Mouse (Mus musculus): ENCODE measurements at regions not wholly inside any gene's neighbourhood (a gene's known extent, or its start where the extent isn't known, plus 50 kb on each side); places are given as distances from the start of the nearest gene placed in this dataset.
A peak's percentile ranks its signal among the peaks of the same experiment; 100 is the strongest.

DNA sequence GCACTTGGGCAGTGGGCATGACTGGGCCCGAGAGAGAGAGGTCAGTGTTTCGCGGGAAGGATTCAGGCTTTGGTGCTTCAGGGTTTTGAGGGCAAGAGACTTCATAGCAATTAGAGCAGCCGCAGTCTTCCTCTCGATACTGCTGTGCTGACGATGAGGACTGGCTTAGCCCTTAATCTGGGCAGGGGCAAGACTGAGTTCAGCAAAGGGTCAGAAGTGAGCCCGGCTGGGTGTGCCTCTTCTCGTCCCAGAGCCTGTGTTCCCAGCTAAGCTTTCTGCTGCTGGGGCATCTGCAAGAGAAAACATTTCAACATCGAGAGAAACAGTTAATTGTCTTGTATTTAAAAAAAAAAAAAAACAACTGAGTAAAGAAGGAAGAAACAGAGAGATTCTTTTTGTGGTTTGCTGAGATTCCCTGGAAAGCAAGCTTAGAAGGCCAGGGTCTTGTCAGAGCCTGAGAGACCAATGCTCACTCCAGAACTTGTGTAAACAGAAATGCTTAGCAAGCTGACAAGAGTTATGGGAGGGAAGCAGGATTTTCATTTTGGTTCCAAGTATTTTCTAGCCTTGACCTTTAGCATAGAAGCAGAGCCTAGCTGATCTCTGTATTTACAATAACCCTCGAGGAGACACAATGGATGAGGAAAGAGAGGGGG lies 195.1 kb downstream of the Zfp36l1 start:
- peak overlapping the region; percentile 69 for H3K27ac ChIP-seq (replicated peaks)

DNA sequence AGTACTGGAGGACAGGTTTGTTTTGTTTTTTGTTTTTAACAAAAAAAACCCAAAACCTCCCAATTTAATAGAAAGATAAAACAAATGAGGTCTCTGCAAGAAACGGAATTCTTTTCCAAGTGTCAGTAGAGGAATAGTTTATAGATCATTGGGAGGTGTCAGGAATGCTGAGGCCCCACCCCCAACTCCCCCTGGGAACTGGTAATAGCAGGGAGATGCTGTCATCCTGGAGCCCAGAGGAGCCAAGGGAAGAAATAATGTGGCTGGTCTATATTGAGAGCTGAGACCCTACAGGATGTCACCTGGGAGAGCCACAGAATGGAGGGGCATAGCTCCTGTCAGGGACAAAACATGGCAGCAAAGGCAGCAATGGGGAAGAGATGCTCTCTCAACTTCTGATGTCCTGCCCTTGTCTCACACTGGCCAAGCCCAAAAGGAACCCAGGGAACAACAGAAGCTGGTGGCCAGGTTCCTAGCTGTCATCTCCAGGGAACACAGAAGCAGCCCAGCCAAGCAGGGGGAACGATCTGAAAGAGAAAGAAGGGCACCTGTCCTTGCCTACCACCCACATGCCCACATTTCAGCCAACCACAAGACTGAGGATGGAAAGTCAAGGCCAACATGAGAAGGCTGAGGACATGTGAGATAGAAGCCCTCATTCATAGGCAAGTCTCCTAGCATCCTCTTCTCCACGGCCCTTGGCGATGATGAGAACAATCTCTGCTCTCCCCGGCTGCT lies 195.7 kb downstream of the Zfp36l1 start:
- H3K9ac ChIP-seq: no peak overlapping the region
- H3K4me1 ChIP-seq: peaks cover 19% of the 10 kb centered on the region
- WGBS: 73% methylated on average over 5 of the region's 5 CpGs
- no peaks in the 10 kb centered on the region for H3K36me3 ChIP-seq
- H3K4me3 ChIP-seq (replicated peaks): no peak overlapping the region
- H3K4me2 ChIP-seq (replicated peaks): no peak overlapping the region
- H3K9me3 ChIP-seq (replicated peaks): no peaks in the 10 kb centered on the region
- no peak for ATAC-seq (ENCODE audit: insufficient number of reproducible peaks, low FRiP score, low TSS enrichment, low read depth)
- H3K27me3 ChIP-seq: no peaks in the 10 kb centered on the region
- peak overlapping the region; percentile 69; the same call in 1 of the 2 replicates for H3K27ac ChIP-seq (replicated peaks)

More for the DNA sequence above, 195.1 kb downstream of the Zfp36l1 start:
- no peaks in the 10 kb centered on the region for H3K36me3 ChIP-seq
- no peak overlapping the region for H3K4me2 ChIP-seq (replicated peaks)
- no peak for ATAC-seq (ENCODE audit: insufficient number of reproducible peaks, low FRiP score, low TSS enrichment, low read depth)
- peaks cover 19% of the 10 kb centered on the region for H3K4me1 ChIP-seq
- H3K4me3 ChIP-seq (replicated peaks): no peak overlapping the region
- H3K9me3 ChIP-seq (replicated peaks): no peaks in the 10 kb centered on the region
- WGBS: 30% methylated on average over 10 of the region's 10 CpGs
- no peak overlapping the region for H3K9ac ChIP-seq
- H3K27me3 ChIP-seq: no peaks in the 10 kb centered on the region

DNA sequence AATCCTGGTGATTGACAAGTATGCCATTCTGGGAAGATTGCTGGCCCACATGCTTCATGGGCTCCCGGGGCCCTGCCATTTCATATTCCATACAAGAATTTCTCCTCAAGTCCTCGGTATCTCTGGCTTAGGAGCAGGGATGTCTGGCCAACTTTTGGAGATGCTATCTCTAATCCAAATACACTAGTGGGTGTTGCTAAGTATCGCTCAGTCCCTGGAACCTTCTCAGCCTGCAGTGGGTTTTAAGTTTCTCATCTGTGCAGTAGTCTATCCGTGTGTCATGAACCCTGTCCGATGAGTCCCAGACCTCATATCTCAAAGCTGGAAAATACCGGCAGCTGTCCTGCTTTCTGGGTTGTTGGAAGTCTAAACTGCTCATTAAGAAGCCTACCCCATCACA lies 198.9 kb downstream of the Zfp36l1 start:
- Histone ChIP-seq H3K36me3 (no peaks in the 10 kb centered on the region), H3K4me2 (replicated peaks) (no peak overlapping the region), H3K9me3 (replicated peaks) (no peaks in the 10 kb centered on the region), H3K4me1 (peaks cover 17% of the 10 kb centered on the region), H3K9ac (no peak overlapping the region), H3K27ac (replicated peaks) (no peak overlapping the region), H3K27me3 (no peaks in the 10 kb centered on the region), H3K4me3 (replicated peaks) (no peak overlapping the region)
- WGBS: 66% methylated on average over 6 of the region's 6 CpGs
- no peak for ATAC-seq (ENCODE audit: insufficient number of reproducible peaks, low FRiP score, low TSS enrichment, low read depth)

DNA sequence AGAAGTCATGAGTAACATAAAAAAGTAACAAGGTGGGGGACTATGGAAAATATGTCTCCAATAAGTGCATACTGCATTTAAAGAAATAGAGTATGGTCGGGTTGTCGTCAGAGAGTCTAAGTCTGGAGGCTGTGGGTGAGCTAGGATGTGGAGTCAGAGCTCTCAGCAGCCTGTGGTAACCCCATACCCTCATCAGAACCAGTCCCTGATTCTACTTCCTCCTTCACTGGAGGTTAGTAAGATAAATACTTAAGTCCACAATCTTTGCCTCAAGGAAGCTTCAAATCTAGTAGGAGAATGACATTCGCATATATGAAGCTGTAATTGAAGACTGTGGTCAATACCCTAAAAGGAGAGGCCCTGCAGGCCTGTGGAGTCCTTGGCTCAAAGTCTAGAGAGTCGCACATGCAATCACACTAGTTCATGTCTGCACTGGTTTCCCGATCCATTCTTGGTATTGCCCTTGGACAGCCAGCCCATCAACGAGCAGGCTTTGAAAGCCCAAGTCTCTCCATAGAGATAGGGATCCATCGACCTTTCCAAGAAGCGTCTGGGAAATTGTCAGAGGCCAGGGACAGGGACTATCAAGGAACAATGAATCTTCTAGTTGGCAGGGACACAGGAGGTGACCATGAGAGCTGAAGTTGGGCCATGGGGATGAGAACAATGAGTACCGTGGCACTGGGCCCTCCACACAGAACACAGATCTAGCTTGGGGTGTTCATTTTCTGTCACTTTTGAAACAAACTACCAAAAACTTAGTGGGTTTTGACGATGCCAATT lies 200.3 kb downstream of the Zfp36l1 start:
- ATAC-seq (ENCODE audit: insufficient number of reproducible peaks, low FRiP score, low TSS enrichment, low read depth): no peak
- Histone ChIP-seq H3K9me3 (replicated peaks) (no peaks in the 10 kb centered on the region), H3K4me3 (replicated peaks) (no peak overlapping the region), H3K36me3 (no peaks in the 10 kb centered on the region), H3K4me1 (peaks cover 13% of the 10 kb centered on the region), H3K27ac (replicated peaks) (no peak overlapping the region), H3K9ac (no peak overlapping the region), H3K27me3 (no peaks in the 10 kb centered on the region), H3K4me2 (replicated peaks) (no peak overlapping the region)
- WGBS: 89% methylated on average over 10 of the region's 10 CpGs

DNA sequence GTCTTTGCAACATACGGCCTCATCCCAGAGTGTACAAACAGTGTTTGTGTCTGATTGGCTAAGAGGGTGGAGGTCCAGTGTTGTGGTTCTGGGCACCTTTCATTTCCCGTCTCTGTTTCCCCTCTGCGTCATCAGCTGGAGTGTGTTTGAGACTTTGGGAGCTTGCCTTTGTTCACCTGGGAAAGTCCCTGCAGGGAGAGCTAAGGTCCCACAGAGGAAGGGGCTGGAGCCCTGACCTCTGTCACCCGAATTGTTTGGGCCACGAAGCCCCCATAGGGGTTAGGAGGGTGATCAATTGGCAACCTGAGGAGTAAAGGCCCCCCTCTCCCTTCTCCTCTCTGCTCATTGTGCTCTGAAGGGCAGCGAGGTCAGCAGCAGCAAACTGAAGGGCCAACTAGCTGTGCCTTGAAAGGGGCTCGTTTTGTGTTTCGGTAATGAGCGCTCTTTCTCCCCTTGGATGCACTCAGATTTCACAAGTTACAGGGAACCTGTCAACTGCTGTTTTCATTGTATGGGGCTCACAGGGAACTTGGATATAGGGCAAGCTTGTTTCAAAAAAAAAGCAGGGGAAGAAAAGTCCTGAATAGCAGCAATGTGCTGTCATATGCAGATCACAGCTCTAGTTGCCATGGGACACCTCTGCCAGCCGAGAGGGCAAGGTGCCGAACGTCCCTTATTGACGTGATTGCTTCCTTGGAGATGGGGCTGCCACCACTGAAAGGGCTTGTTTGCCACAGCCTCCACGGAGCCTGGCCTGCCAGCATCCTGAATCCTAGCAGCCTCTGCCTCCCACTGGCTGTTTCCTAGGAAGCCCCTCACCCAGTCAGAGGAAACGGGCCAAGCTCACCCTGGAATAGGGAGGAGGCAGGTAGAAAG lies 201.7 kb downstream of the Zfp36l1 start:
- no peak overlapping the region for H3K9ac ChIP-seq
- 0 out of 2 replicates have a peak overlapping the region, but pooled peaks have one; percentile 36 for H3K27ac ChIP-seq (replicated peaks)

DNA sequence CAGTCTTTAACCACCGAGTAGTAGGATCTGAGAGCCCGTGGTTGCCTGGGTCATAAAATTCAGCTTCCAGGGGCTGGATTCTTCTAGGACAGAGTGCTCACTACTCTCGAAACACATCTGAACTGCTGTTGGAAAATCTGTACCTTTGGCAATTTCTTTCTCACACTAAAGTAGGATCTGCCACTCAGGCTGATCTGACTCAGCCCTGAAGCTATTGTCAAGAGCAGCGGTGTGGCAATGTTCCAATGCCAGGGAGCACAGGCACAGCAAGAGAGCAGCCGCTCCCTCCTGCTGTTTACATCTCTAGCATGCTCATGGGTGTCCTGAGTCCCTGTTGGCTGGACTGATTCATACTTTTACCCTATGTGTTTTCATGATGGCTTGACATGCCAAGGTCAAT lies 205.2 kb downstream of the Zfp36l1 start:
- Histone ChIP-seq H3K4me2 (replicated peaks) (no peak overlapping the region), H3K4me3 (replicated peaks) (no peak overlapping the region), H3K27ac (replicated peaks) (peak overlapping the region; percentile 89), H3K36me3 (no peaks in the 10 kb centered on the region), H3K4me1 (peaks cover 52% of the 10 kb centered on the region), H3K9ac (no peak overlapping the region), H3K27me3 (no peaks in the 10 kb centered on the region), H3K9me3 (replicated peaks) (no peaks in the 10 kb centered on the region)
- WGBS: 47% methylated on average over 5 of the region's 5 CpGs
- no peak for ATAC-seq (ENCODE audit: insufficient number of reproducible peaks, low FRiP score, low TSS enrichment, low read depth)

More for the DNA sequence above, 201.7 kb downstream of the Zfp36l1 start:
- H3K9me3 ChIP-seq (replicated peaks): no peaks in the 10 kb centered on the region
- H3K4me2 ChIP-seq (replicated peaks): no peak overlapping the region
- ATAC-seq (ENCODE audit: insufficient number of reproducible peaks, low FRiP score, low TSS enrichment, low read depth): no peak
- WGBS: 40% methylated on average over 15 of the region's 15 CpGs
- no peaks in the 10 kb centered on the region for H3K36me3 ChIP-seq
- H3K4me3 ChIP-seq (replicated peaks): no peak overlapping the region
- H3K27me3 ChIP-seq: no peaks in the 10 kb centered on the region
- H3K4me1 ChIP-seq: peaks cover 22% of the 10 kb centered on the region

DNA sequence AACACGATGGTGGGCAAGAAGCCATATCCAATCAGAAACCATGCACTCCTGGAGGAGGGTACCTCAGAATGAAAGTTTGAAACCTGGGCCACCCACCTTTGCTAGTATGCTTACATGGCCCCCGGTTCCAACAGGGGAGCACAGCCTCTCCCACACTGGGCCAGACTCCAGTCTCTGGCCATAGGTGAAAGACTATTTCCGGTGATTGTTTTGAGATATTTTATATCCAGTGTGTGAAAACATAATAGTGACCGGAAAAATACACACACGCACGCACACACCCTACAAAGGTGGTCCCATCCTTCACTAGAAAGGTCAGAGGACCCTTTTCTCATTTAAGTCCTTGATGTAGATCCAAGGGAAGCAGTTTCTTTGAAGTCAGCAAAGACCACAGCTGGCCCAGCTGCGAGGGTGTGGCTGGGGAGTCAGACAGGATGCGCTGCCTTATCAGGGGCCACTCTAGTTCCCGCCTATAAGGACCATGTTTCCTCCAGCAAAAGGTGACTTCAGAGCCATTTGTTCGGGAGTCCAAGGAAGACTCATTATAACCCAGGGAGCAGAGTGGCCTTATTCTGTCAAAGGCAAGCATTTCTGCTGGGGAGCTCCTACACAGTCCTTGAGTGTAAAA lies 206.0 kb downstream of the Zfp36l1 start:
- no peak overlapping the region for H3K4me2 ChIP-seq (replicated peaks)
- no peaks in the 10 kb centered on the region for H3K9me3 ChIP-seq (replicated peaks)
- 77% methylated on average over 10 of the region's 10 CpGs for WGBS
- ATAC-seq (ENCODE audit: insufficient number of reproducible peaks, low FRiP score, low TSS enrichment, low read depth): no peak
- H3K27me3 ChIP-seq: no peaks in the 10 kb centered on the region
- H3K9ac ChIP-seq: no peak overlapping the region
- peak overlapping the region; percentile 89 for H3K27ac ChIP-seq (replicated peaks)
- H3K4me3 ChIP-seq (replicated peaks): no peak overlapping the region
- peaks cover 57% of the 10 kb centered on the region for H3K4me1 ChIP-seq
- H3K36me3 ChIP-seq: no peaks in the 10 kb centered on the region

DNA sequence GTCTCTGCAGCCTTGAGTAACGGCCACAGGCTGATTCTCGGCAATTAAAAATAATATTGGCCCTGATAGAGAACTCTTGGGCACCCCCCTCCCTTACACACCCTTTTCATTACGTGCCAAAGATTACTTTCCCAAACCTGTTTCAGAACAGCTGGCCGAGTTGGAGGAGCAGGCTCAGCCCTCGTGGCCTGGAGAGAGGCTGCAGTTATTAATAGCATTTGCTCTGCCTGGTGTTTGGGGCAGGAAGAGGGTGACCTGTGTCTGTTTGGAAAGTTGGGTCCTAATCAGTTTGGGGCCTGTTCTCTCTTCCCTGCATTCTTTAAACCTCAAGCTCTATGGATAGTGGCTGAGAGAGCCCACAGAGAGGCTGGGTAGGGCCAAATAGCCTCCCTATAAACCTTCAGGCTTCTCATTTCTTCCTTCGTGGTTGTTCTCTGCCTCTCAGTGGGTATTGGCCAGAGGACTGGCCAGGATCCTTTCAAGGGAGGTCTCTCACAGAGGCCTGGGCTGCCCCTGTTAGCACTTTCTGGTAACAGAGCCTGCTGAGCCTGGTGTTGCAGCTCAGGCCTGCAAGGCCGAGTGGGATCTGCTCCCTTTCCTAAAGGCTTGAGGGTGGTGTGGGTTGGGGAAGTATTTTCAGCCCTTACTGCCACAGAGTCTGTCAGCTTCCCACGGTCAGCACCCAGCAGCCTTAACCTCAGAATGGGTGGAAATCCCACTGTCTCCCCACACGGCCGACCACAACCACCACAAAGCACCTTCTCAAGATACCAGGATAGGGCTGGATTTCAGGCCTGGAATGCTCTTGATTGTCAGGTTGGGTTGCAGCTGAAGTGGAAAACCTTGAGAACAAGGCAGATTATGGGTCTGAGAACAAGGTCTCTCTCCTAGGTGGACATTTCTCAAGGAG lies 206.7 kb downstream of the Zfp36l1 start:
- H3K4me1 ChIP-seq: peaks cover 51% of the 10 kb centered on the region

DNA sequence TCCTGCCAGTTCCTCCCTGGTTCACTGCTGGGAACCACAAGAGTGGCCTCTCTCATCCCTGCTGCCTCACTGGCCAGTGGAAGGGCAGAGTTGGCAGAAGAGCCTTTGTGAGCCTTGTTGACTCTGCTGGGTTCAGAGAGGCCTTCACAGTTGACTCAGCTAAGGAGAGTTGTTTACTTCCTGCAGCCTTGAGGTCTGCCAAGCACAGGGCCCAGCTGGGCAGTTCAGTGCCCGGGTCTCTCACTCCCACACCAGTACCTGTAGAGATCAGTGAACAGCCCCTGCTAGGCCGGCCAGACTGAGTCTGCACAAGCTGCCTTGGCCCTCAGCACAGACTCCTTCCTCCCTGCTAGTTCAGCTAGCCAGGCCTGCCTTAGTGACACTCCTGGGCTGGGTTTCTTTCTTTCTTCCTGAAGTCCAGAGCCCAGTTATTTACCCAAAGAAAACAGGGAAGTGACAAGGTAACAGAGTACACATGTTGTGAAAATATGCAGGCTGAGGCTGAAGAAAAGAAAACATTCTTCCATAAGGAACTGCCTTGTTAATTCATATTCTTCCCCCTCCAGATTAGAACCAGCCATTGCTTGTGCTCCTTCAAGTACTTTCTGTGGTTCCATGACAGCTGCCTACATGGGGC lies 207.8 kb downstream of the Zfp36l1 start:
- H3K4me1 ChIP-seq: peaks cover 51% of the 10 kb centered on the region

More for the DNA sequence above, 206.7 kb downstream of the Zfp36l1 start:
- Histone ChIP-seq H3K9me3 (replicated peaks) (no peaks in the 10 kb centered on the region), H3K36me3 (no peaks in the 10 kb centered on the region), H3K27ac (replicated peaks) (peak overlapping the region; percentile 89), H3K27me3 (no peaks in the 10 kb centered on the region), H3K4me2 (replicated peaks) (no peak overlapping the region), H3K9ac (no peak overlapping the region), H3K4me3 (replicated peaks) (no peak overlapping the region)
- WGBS: 41% methylated on average over 10 of the region's 10 CpGs
- peak; percentile 56 for ATAC-seq (ENCODE audit: insufficient number of reproducible peaks, low FRiP score, low TSS enrichment, low read depth)

More for the DNA sequence above, 207.8 kb downstream of the Zfp36l1 start:
- no peaks in the 10 kb centered on the region for H3K9me3 ChIP-seq (replicated peaks)
- no peaks in the 10 kb centered on the region for H3K36me3 ChIP-seq
- H3K9ac ChIP-seq: no peak overlapping the region
- no peak overlapping the region for H3K4me3 ChIP-seq (replicated peaks)
- no peaks in the 10 kb centered on the region for H3K27me3 ChIP-seq
- peak overlapping the region; percentile 89 for H3K27ac ChIP-seq (replicated peaks)
- H3K4me2 ChIP-seq (replicated peaks): no peak overlapping the region
- 62% methylated on average over 2 of the region's 2 CpGs for WGBS
- no peak for ATAC-seq (ENCODE audit: insufficient number of reproducible peaks, low FRiP score, low TSS enrichment, low read depth)
